Mouse (Mus musculus) MEL (cell line): Measurements from ENCODE around the gene Mndal.
A peak's percentile ranks its signal among the peaks of the same experiment; 100 is the strongest.

ENCODE experiments used
- CTCF ChIP-seq, 3 experiments: IDR thresholded peaks in 2 of 3; conservative IDR thresholded peaks in 1 of 3; 2 replicates each; pipeline ENCODE4 v1.5.1; 2011 to 2012; ENCODE audit warnings: low read length in 3 of 3, low read depth in 2 of 3, mild to moderate bottlenecking in 2 of 3, improper control_type of control experiment in 1 of 3, inconsistent platforms in 1 of 3, mixed read lengths in 1 of 3, moderate library complexity in 1 of 3; ENCODE audit not compliant: control insufficient read depth in 1 of 3, insufficient read depth in 1 of 3, poor library complexity in 1 of 3, severe bottlenecking in 1 of 3
- GATA1 ChIP-seq: IDR thresholded peaks from 2 replicates; pipeline ENCODE4 v1.6.1; 2011; ENCODE audit warnings: low read depth, low read length, improper control_type of control experiment

GRCm38 (mm10) chr1:173977622-173978021, 35.3 kb upstream of the Mndal start:
- TF ChIP-seq GATA1 (peak; percentile 80), CTCF (IDR thresholded peaks at IDR 0.05 in 2 of 3, conservative IDR thresholded peaks at IDR 0.05 in 1 of 3; ENCODE audit: control insufficient read depth in 1 of 3, insufficient read depth in 1 of 3, low read depth in 2 of 3, low read length in 3 of 3, poor library complexity in 1 of 3, severe bottlenecking in 1 of 3) (no peak)
